Mouse (Mus musculus): Measurements from ENCODE around the gene Prrxl1.

The Prrxl1 gene

DNA sequence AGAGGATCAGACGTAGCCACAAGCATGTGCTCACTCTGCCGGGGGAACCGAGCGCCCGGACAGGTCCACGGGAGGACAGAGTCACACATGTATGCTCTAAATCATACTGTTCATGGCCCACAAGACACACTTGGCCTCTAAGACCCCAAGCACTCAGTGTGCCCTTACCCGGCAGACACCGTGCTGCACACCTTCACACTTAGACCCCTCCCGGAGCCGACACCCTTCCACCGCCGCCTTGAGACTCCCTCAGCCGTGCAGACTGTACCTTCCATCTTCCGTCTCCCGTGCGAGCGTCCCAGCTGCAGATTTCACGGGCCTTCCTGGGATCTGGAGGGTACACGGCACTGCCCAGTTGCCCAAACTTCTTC, 85.5 kb downstream of the Prrxl1 start:
- ChIA-PET CTCF (interaction anchor here in 1 of 4 experiments (0.6 to 1.2 kb wide), 2 partner anchors 45 to 321 kb away, joined by 3 read pairs; no protein-coding TSS in a partner anchor), POLR2A (interaction anchor here in 1 of 4 experiments (0.6 kb wide), 1 partner anchor 53 kb away, joined by 5 read pairs; no protein-coding TSS in a partner anchor)

DNA sequence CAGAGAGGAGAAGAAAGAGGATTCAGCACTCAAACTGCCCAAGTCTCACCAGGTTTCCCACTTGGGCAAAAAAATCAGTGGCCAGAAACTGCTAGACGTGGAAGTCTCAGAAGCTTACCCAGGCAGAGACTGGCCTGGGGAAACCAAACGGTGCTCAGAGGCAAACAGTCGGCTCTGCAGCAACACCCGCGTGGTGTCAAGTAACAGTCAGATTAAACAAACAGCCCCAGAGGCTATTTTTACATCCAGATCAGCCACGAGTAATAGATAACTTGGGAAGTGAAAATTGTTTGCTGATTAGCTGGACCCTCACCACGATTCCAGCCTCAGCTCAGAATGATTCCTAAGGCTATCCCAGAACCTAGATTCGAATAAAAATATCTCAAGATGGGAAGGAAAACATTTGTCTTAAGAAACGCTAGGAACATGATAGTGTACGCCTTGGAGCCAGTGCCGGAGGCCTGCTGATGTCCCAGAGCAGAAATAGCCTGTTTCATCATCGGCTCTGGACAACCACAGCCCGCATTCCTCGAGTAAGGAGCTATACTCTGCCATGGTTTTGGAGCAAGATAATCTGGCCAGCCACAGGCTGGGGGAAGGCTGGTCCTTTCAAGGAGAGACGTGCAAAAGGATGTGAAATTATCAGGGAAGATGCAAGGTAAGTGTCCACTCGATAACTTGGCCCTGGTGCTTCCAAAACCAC, 86.1 kb downstream of the Prrxl1 start, which contains the start of gene 3425401B19Rik:
Gene 3425401B19Rik (minus strand): TSS at position 170 of the 703 bp plus-strand sequence.
- ChIA-PET CTCF (interaction anchor here in 1 of 4 experiments (1.2 kb wide), 1 partner anchor 320 kb away, joined by 3 read pairs; no protein-coding TSS in a partner anchor), POLR2A (no interaction called here)

DNA sequence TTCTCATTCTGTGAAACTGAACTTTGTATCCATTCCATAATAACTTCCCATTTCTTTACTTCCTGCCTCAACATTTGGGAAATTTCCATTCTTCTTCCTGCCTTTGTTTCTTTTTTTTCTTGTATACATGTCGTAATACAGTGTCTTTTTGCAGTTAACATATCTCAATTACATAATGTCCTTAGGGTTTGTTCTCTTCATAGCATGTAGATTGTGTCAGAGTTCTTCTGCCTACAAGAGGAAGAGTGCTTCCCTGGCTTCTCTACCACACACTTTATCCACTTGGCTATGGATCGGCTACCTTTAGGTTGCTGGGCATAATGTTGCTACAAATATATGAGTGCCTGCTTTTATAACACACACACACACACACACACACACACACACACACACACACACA, 96.7 kb downstream of the Prrxl1 start:
- ChIA-PET POLR2A (no interaction called here), CTCF (no interaction called here)

DNA sequence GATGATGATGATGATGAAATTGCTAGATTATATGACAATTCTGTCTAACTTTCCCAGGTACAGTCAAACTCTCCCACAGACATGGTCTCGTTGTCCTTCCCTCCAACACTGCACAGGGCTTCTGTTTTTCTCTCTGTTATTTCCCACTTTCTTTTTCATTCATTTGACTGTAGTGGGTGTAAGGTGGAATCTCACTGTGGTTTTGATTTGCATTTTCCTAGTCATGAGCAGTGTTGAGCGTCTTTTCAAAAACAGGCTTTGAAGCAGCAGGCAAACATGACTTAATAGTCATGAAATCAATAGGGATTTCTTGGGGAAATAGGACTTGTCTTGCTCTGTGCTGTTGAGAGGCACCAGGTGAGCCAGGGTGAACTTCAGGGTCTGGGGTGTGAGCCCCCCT, 97.1 kb downstream of the Prrxl1 start:
- CTCF ChIA-PET, result no interaction called here
- POLR2A ChIA-PET, result no interaction called here

DNA sequence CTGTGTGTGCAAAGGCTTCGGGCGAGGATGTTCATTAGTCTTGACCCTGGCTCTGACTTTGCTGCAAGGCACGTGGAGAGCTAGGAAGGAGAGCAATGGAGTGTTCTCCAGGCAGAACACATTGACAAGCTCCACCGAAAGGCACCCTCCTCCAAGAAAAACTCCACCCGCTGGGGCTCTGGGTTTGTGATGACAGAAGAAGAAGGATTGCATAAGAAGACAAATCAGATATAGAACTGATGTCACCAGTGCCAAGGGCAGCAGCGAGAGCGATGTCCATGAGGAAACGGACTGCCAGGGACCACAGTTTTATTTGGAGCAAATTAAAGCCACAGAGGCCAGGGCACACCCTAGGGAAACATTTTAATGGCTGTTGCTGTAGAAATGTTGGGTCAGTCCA, 98.6 kb downstream of the Prrxl1 start:
- CTCF ChIA-PET, result no interaction called here
- POLR2A ChIA-PET, result no interaction called here

DNA sequence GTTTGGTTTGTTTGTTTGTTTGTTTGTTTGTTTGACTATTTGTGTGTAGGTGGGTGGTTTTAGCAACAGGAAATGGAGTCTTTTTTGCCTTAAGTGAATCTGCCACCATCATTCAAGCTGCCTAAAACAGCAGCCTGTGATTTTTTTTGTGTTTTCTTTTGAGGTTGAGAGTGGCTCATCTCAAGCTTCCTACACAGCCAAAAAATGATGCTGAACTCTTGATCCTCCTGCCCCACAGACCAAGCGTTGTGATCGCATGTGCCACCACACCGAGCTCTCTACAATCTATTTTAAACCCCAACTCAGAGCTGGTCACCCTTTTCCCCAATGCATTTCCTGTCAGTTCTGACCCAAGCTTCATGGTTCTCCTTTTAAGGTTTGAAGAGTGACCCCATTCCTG, 99.3 kb downstream of the Prrxl1 start:
- ChIA-PET POLR2A (interaction anchor here in 1 of 4 experiments (0.7 kb wide), 1 partner anchor 12 kb away, joined by 3 read pairs; no protein-coding TSS in a partner anchor), CTCF (no interaction called here)
